Mouse (Mus musculus) MEL (cell line): ENCODE measurements around the gene Psmc3ip.
"Not testable (repeated sequence)": the region's sequence is repeated elsewhere in the genome, so short reads cannot be mapped to it uniquely, and the experiment has no call there.

Experiments
- CTCF ChIP-seq, 3 experiments: IDR thresholded peaks in 2 of 3; conservative IDR thresholded peaks in 1 of 3; 2 replicates each; pipeline ENCODE4 v1.5.1; 2011 to 2012; ENCODE audit warnings: low read length in 3 of 3, low read depth in 2 of 3, mild to moderate bottlenecking in 2 of 3, improper control_type of control experiment in 1 of 3, inconsistent platforms in 1 of 3, mixed read lengths in 1 of 3, moderate library complexity in 1 of 3; ENCODE audit not compliant: control insufficient read depth in 1 of 3, insufficient read depth in 1 of 3, poor library complexity in 1 of 3, severe bottlenecking in 1 of 3
- EP300 ChIP-seq, 2 experiments: IDR thresholded peaks; 2 replicates each; pipeline ENCODE4 v1.6.1; 2011; ENCODE audit warnings: improper control_type of control experiment in 2 of 2, low read length in 2 of 2, low read depth in 1 of 2, mild to moderate bottlenecking in 1 of 2
- ETS1 ChIP-seq: IDR thresholded peaks from 2 replicates; pipeline ENCODE4 v1.6.1; 2012; ENCODE audit warnings: low read depth, mild to moderate bottlenecking, inconsistent platforms, low read length, improper control_type of control experiment, moderate library complexity
- GABPA ChIP-seq: IDR thresholded peaks from 2 replicates; pipeline ENCODE4 v1.6.1; 2012; ENCODE audit warnings: low read depth, mild to moderate bottlenecking, inconsistent platforms, low read length, improper control_type of control experiment, moderate library complexity
- NRF1 ChIP-seq: IDR thresholded peaks from 2 replicates; pipeline ENCODE4 v1.6.1; 2014; ENCODE audit warnings: low read depth, mild to moderate bottlenecking, inconsistent platforms, low read length, improper control_type of control experiment, moderate library complexity; ENCODE audit not compliant: poor library complexity, insufficient read depth, severe bottlenecking
- POLR2A ChIP-seq, 2 experiments: IDR thresholded peaks; 2 replicates each; pipeline ENCODE4 v1.6.1; 2011 to 2012; ENCODE audit warnings: low read length in 2 of 2, mild to moderate bottlenecking in 2 of 2, control low read depth in 1 of 2, improper control_type of control experiment in 1 of 2, low read depth in 1 of 2, moderate library complexity in 1 of 2; ENCODE audit not compliant: control insufficient read depth in 1 of 2, insufficient read depth in 1 of 2, poor library complexity in 1 of 2
- RAD21 ChIP-seq: IDR thresholded peaks from 2 replicates; pipeline ENCODE4 v1.6.1; 2011; ENCODE audit warnings: mild to moderate bottlenecking, low read depth, low read length, improper control_type of control experiment
- RCOR1 ChIP-seq: IDR thresholded peaks from 2 replicates; pipeline ENCODE4 v1.6.1; 2012; ENCODE audit warnings: low read depth, mild to moderate bottlenecking, inconsistent platforms, low read length, improper control_type of control experiment
- SMC3 ChIP-seq: IDR thresholded peaks from 2 replicates; pipeline ENCODE4 v1.6.1; 2011; ENCODE audit warnings: low read depth, low read length, improper control_type of control experiment
- TCF12 ChIP-seq: IDR thresholded peaks from 2 replicates; pipeline ENCODE4 v1.6.1; 2014; ENCODE audit warnings: low read depth, mild to moderate bottlenecking, inconsistent platforms, low read length, improper control_type of control experiment, moderate library complexity
- ZC3H11A ChIP-seq: IDR thresholded peaks from 2 replicates; pipeline ENCODE4 v1.6.1; 2012; ENCODE audit warnings: low read depth, mild to moderate bottlenecking, inconsistent platforms, low read length, improper control_type of control experiment

DNA sequence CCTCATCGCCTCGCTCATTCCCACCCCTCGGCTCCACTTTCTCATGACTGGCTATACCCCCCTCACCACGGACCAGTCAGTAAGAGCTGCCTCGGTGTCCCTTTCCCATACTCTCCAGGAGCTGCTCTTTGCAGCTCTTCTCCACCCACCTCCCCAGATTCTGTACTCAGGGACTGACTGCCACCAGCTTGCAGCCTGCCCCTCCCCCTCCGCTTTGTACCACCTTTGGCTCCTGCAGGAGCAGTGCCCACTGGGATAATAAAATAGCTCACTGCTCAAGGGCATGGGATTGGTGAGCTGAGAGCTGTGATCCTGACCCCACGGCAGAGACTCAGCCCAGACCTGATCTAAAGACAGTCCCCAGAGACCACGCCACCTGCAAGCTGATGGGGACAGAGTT is 29.3 kb upstream of the Psmc3ip start:
- TF ChIP-seq EP300 (IDR thresholded peaks at IDR 0.05; ENCODE audit: low read depth in 1 of 2, low read length in 2 of 2); CTCF (IDR thresholded peaks at IDR 0.05 in 2 of 3, conservative IDR thresholded peaks at IDR 0.05 in 1 of 3; ENCODE audit: control insufficient read depth in 1 of 3, insufficient read depth in 1 of 3, low read depth in 2 of 3, low read length in 3 of 3, poor library complexity in 1 of 3, severe bottlenecking in 1 of 3); GABPA; RAD21; ZC3H11A; NRF1; TCF12; POLR2A (IDR thresholded peaks at IDR 0.05; ENCODE audit: control insufficient read depth in 1 of 2, insufficient read depth in 1 of 2, low read depth in 1 of 2, low read length in 2 of 2, poor library complexity in 1 of 2); RCOR1; ETS1; SMC3: not testable (repeated sequence)
